Mouse (Mus musculus) heart, adult 2 months (tissue): Measurements from ENCODE around the gene Fam219b. TPM values are rescaled to one million over a fixed set of nuclear protein-coding genes. Genes with fewer than 3 reads are reported as not detected.
A peak's percentile ranks its signal among the peaks of the same experiment; 100 is the strongest.

Experiments used
- DNase-seq, 2 experiments: peaks; one replicate each; pipeline ENCODE4 v3.0.0; 2021
- H3K27ac ChIP-seq: fragments of 200-600 bp; 2 replicates; pipeline ENCODE4 v1.8.1; 2022
- H3K27me3 ChIP-seq: fragments of 200-500 bp; 2 replicates; pipeline ENCODE4 v1.6.1; 2012; ENCODE audit warnings: mild to moderate bottlenecking, low read length, inconsistent platforms, mixed read lengths; ENCODE audit not compliant: control insufficient read depth, insufficient read depth
- H3K36me3 ChIP-seq: fragments of 200-500 bp; 2 replicates; pipeline ENCODE4 v1.6.1; 2012; ENCODE audit warnings: low read length, inconsistent platforms; ENCODE audit not compliant: control insufficient read depth, insufficient read depth
- H3K4me1 ChIP-seq: fragments of 200-500 bp; 2 replicates; pipeline ENCODE4 v1.6.1; 2011; ENCODE audit warnings: low read length; ENCODE audit not compliant: control insufficient read depth, insufficient read depth
- H3K4me3 ChIP-seq: fragments of 200-600 bp; 2 replicates; pipeline ENCODE4 v1.8.1; 2022
- H3K79me2 ChIP-seq: fragments of 200-500 bp; replicated peaks from 2 replicates; pipeline ENCODE4 v1.6.1; 2012; ENCODE audit warnings: mild to moderate bottlenecking, inconsistent platforms, low read length, moderate library complexity, mixed read lengths; ENCODE audit not compliant: control insufficient read depth, insufficient read depth
- H3K9ac ChIP-seq: fragments of 200-500 bp; 2 replicates; pipeline ENCODE4 v1.6.1; 2012; ENCODE audit warnings: low read depth, mild to moderate bottlenecking, control low read depth, inconsistent platforms, low read length, mixed read lengths
- CTCF ChIP-seq: fragments of 200-600 bp; IDR thresholded peaks from 2 replicates; pipeline ENCODE4 v1.8.1; 2022; ENCODE audit warnings: antibody characterized with exemption, mild to moderate bottlenecking, moderate library complexity
- EP300 ChIP-seq: fragments of 200-500 bp; IDR thresholded peaks from 2 replicates; pipeline ENCODE4 v1.6.1; 2011; ENCODE audit warnings: low read depth, low read length, control low read depth; ENCODE audit not compliant: insufficient read depth
- POLR2A ChIP-seq: fragments of 200-500 bp; IDR thresholded peaks from 2 replicates; pipeline ENCODE4 v1.6.1; 2011; ENCODE audit warnings: mild to moderate bottlenecking, low read depth, low read length, control low read depth; ENCODE audit not compliant: insufficient read depth
- WGBS: fragments of 180-500 bp; shearing (Covaris S2); methylation state at CpG from one replicate; pipeline ENCODE4 v1.1.7; 2018; 5-methylcytosine and 5-hydroxymethylcytosine counted together
- intact Hi-C: fragments of 180-260 bp; cut with DNase I; formaldehyde crosslinking; loops from one replicate; pipeline ENCODE4 v1.15.1; 2025
- polyA plus RNA-seq: library from polyadenylated mRNA; depleted of rRNA; stranded (reverse); fragments of >200 nt; gene quantifications from 2 replicates; pipeline ENCODE4 v1.2.3, GENCODE M21; 2012
- total RNA-seq, 2 experiments: library from RNA; stranded (reverse); gene quantifications; 2 replicates each; pipeline ENCODE4 v1.2.3; 2021

Gene Fam219b
- total and polyA plus RNA-seq, 3 experiments: 3.1 to 8.3 (median 8.1) TPM

DNA sequence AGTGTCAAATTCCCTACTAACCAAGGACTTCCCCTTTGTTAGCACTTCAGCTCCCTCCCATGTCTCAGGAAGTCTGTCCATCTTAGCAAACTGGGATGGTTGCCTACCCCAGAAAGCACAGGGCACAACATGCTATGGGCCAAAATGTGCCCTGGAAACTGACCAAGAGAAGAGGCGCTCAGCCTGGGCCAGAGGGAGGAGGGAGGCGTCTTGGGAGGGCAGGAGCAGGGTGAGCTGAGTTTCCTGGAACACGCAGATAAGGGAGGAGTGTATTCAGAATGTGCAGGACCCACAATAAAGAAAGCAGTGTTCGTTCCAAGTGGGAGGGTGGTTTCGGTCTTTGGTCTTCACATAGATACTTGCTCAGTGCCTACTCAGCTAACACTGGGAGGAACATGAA lies 10.0 kb downstream of the Fam219b start:
- DNase-seq: peak; percentile 60 to 81
- no peak for TF ChIP-seq CTCF
- TF ChIP-seq EP300: peak; percentile 62; the same call in 1 of the 2 replicates
- TF ChIP-seq POLR2A: peak; percentile 26; the same call in 1 of the 2 replicates
- intact Hi-C loops: no loop called here
- WGBS: 15% methylated on average over 5 of the region's 5 CpGs
- Histone ChIP-seq H3K9ac (no peak overlapping the region), H3K4me3 (no peak overlapping the region), H3K27ac (peak overlapping the region; percentile 26; the same call in 1 of the 2 replicates), H3K36me3 (peaks cover 4% of the 10 kb centered on the region; the same call in 1 of the 2 replicates), H3K27me3 (no peaks in the 10 kb centered on the region), H3K4me1 (peaks cover 15% of the 10 kb centered on the region), H3K79me2 (no peaks in the 10 kb centered on the region; the same call in 1 of the 2 replicates)

DNA sequence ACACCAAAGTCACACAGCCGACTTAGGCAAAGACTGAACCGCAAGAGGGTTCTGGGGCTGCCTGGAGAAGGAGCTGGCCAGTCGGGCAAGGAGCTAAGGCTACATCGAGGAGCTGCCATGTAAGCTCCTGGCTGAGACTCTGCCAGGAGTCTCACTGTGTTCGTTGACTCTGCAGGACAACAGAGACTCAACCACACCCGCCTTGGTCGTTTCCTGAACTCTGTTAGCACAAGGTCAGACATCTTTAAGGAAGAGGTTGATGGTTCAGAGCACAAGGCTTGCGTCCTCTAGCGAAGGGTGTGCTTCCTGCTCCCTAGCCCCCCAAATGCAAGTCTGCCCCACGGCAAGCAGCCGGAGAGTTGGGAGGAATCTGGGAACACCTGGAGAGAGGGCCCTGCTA lies 10.5 kb downstream of the Fam219b start:
- no peak for DNase-seq
- TF ChIP-seq POLR2A (no peak), CTCF (no peak), EP300 (no peak)
- intact Hi-C loops: no loop called here
- no peaks in the 10 kb centered on the region; the same call in 1 of the 2 replicates for H3K79me2 ChIP-seq
- peaks cover 15% of the 10 kb centered on the region for H3K4me1 ChIP-seq
- H3K9ac ChIP-seq: no peak overlapping the region
- no peaks in the 10 kb centered on the region for H3K27me3 ChIP-seq
- peak overlapping the region; percentile 26; the same call in 1 of the 2 replicates for H3K27ac ChIP-seq
- peaks cover 4% of the 10 kb centered on the region; the same call in 1 of the 2 replicates for H3K36me3 ChIP-seq
- no peak overlapping the region for H3K4me3 ChIP-seq
- WGBS: 78% methylated on average over 11 of the region's 11 CpGs

DNA sequence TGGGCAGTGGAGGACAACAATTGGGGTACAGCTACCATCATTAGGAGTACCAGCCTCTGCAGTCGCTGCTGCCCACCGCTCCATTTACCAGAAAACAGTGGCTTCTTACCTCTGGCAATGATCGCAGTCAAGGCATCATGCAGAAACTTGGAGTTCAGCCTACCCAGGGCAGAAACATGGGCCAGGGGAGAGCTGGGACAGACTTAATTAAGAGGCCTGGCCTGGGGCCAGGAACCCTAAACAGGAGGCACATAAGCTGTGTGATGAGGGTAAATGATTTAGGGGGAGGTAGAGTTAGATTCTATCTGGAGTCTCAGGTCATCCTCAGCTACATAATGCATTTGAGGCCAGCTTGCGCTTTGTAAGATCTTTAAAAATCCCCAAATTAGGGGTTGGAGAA lies 11.9 kb downstream of the Fam219b start:
- TF ChIP-seq CTCF (no peak), EP300 (no peak), POLR2A (no peak)
- 76% methylated on average over 4 of the region's 4 CpGs for WGBS
- H3K4me3 ChIP-seq: no peak overlapping the region
- no peak overlapping the region for H3K9ac ChIP-seq
- no peaks in the 10 kb centered on the region; the same call in 1 of the 2 replicates for H3K79me2 ChIP-seq
- H3K4me1 ChIP-seq: peaks cover 15% of the 10 kb centered on the region
- intact Hi-C loops: no loop called here
- H3K27me3 ChIP-seq: no peaks in the 10 kb centered on the region
- H3K36me3 ChIP-seq: peaks cover 4% of the 10 kb centered on the region; the same call in 1 of the 2 replicates
- peak overlapping the region; percentile 61 for H3K27ac ChIP-seq
- DNase-seq: peak in 1 of 2 experiments; percentile 38

GRCm38 (mm10) chr9:57550126-57550862 lies 13.0 kb downstream of the Fam219b start:
- intact Hi-C loops: no loop called here
- Histone ChIP-seq H3K4me1 (peaks cover 15% of the 10 kb centered on the region), H3K9ac (0 out of 2 replicates have a peak overlapping the region, but pooled peaks have one; percentile 43), H3K27me3 (no peaks in the 10 kb centered on the region), H3K36me3 (peaks cover 4% of the 10 kb centered on the region; the same call in 1 of the 2 replicates), H3K79me2 (no peaks in the 10 kb centered on the region; the same call in 1 of the 2 replicates), H3K4me3 (no peak overlapping the region), H3K27ac (peak overlapping the region; percentile 61)
- peak; percentile 60 to 77 for DNase-seq
- TF ChIP-seq CTCF: no peak
- peak; percentile 43 for TF ChIP-seq POLR2A
- peak; percentile 63; the same call in 1 of the 2 replicates for TF ChIP-seq EP300
- 50% methylated on average over 11 of the region's 11 CpGs for whole genome bisulfite sequencing

GRCm38 (mm10) chr9:57552139-57552887 lies 15.0 kb downstream of the Fam219b start, which contains the start of gene Mpi:
Gene Mpi, minus strand, starts transcription at chr9:57552763.
- Histone ChIP-seq H3K4me1 (peaks cover 12% of the 10 kb centered on the region), H3K27me3 (no peaks in the 10 kb centered on the region), H3K79me2 (no peaks in the 10 kb centered on the region; the same call in 1 of the 2 replicates), H3K36me3 (peaks cover 4% of the 10 kb centered on the region; the same call in 1 of the 2 replicates), H3K9ac (peak within 1 kb of the TSS; percentile 88), H3K27ac (peak within 1 kb of the TSS; percentile 81), H3K4me3 (peak within 1 kb of the TSS; percentile 73)
- DNase-seq: peak; percentile 79 to 82
- WGBS: 1% methylated on average over 28 of the region's 28 CpGs
- intact Hi-C loops: no loop called here
- TF ChIP-seq CTCF (no peak), POLR2A (peak; percentile 88), EP300 (0 out of 2 replicates have a peak, but pooled peaks have one; percentile 28)
